8 mouse cellular contexts compared by ENCODE assay signal in genomic region chr9:27192761-27193591, GRCm38 (mm10). TPM values are rescaled to one million over a fixed set of nuclear protein-coding genes. Genes with fewer than 3 reads are reported as not detected.
DNase-seq lines count a peak whose midpoint lies in the region; ATAC-seq and TF ChIP-seq lines count a peak whose summit lies in the region.

No protein-coding gene starts in this region.

- no peak for DNase-seq in kidney, adult 18-20 months
- no peak for DNase-seq in forebrain, embryonic 10.5 days (ENCODE audit: extremely low spot score, low spot score)
- no peak for DNase-seq in hindbrain, embryonic 10.5 days (ENCODE audit: low spot score)
- DNase-seq in layer of hippocampus, postnatal 14 days (ENCODE audit: low spot score in 2 of 2), result no peak
- no peak for DNase-seq in gastrocnemius, postnatal 36 days
- DNase-seq in retina, embryonic 14.5 days (ENCODE audit: low spot score), result no peak

- H3K27me3 ChIP-seq in kidney, embryonic 16.5 days (ENCODE audit: insufficient read depth, low read length), result no peaks in the 10 kb centered on the region
- 0 out of 2 replicates have a peak, but pooled peaks cover 14% of the 10 kb centered on the region for H3K27me3 ChIP-seq in forebrain, embryonic 10.5 days (ENCODE audit: poor library complexity, severe bottlenecking)
- peaks cover 7% of the 10 kb centered on the region; the same call in 1 of the 2 replicates for H3K27me3 ChIP-seq in hindbrain, embryonic 10.5 days (ENCODE audit: insufficient read depth, poor library complexity, severe bottlenecking)
- H3K27me3 ChIP-seq in myocyte (ENCODE audit: control insufficient read depth, insufficient read depth, insufficient read length), result no peaks in the 10 kb centered on the region

- 0 out of 2 replicates have a peak, but pooled peaks have one; percentile 12 for ATAC-seq in kidney, embryonic 16.5 days (ENCODE audit: low FRiP score, low TSS enrichment)

- H3K27ac ChIP-seq in kidney, embryonic 16.5 days (ENCODE audit: low read length), result 0 out of 2 replicates have a peak overlapping the region, but pooled peaks have one; percentile 73
- peak overlapping the region; percentile 79 for H3K27ac ChIP-seq in forebrain, embryonic 10.5 days
- H3K27ac ChIP-seq in hindbrain, embryonic 10.5 days, result peak overlapping the region; percentile 72

- H3ac ChIP-seq in myocyte (ENCODE audit: control insufficient read depth, insufficient read length), result no peak overlapping the region

- H3K9me3 ChIP-seq in kidney, embryonic 16.5 days (ENCODE audit: low read length), result no peaks in the 10 kb centered on the region
- no peaks in the 10 kb centered on the region for H3K9me3 ChIP-seq in forebrain, embryonic 10.5 days
- H3K9me3 ChIP-seq in hindbrain, embryonic 10.5 days, result no peaks in the 10 kb centered on the region

- peaks cover 20% of the 10 kb centered on the region for H3K4me1 ChIP-seq in kidney, embryonic 16.5 days (ENCODE audit: insufficient read depth, low read length)
- peaks cover 28% of the 10 kb centered on the region for H3K4me1 ChIP-seq in forebrain, embryonic 10.5 days
- peaks cover 33% of the 10 kb centered on the region for H3K4me1 ChIP-seq in hindbrain, embryonic 10.5 days (replicated peaks)

- no peak overlapping the region for H3K4me3 ChIP-seq in kidney, embryonic 16.5 days (ENCODE audit: low read length)
- peak overlapping the region; percentile 44; the same call in 1 of the 2 replicates for H3K4me3 ChIP-seq in forebrain, embryonic 10.5 days
- no peak overlapping the region for H3K4me3 ChIP-seq in hindbrain, embryonic 10.5 days
- no peak overlapping the region for H3K4me3 ChIP-seq in myocyte

- H3K36me3 ChIP-seq in kidney, embryonic 16.5 days (ENCODE audit: insufficient read depth, low read length), result no peaks in the 10 kb centered on the region
- H3K36me3 ChIP-seq in forebrain, embryonic 10.5 days (replicated peaks), result no peaks in the 10 kb centered on the region
- no peaks in the 10 kb centered on the region for H3K36me3 ChIP-seq in hindbrain, embryonic 10.5 days
- no peaks in the 10 kb centered on the region for H3K36me3 ChIP-seq in myocyte (ENCODE audit: control insufficient read depth, insufficient read depth)

- 47% methylated on average over 10 of the region's 10 CpGs for WGBS in kidney, embryonic 16.5 days
- 65% methylated on average over 10 of the region's 10 CpGs for WGBS in forebrain, embryonic 10.5 days
- WGBS in hindbrain, embryonic 10.5 days, result 69% methylated on average over 10 of the region's 10 CpGs

- H3K9ac ChIP-seq in kidney, embryonic 16.5 days (replicated peaks; ENCODE audit: low read length), result no peak overlapping the region

- TF ChIP-seq POLR2A in myocyte (IDR thresholded peaks at IDR 0.05; ENCODE audit: insufficient read length, low read depth), result no peak

- intact Hi-C loops in gastrocnemius, postnatal 36 days (cut with DNase I), result no loop called here

- H3K4me2 ChIP-seq in kidney, embryonic 16.5 days (replicated peaks; ENCODE audit: low read depth, low read length), result no peak overlapping the region
- peak overlapping the region; percentile 83 for H3K4me2 ChIP-seq in myocyte (ENCODE audit: low read depth)

- no peaks in the 10 kb centered on the region for H3K79me2 ChIP-seq in myocyte (ENCODE audit: control insufficient read depth, insufficient read depth)

TF ChIP-seq in myocyte, 11 proteins besides CTCF, POLR2A, EP300 and RAD21:
- TF ChIP-seq REST (IDR thresholded peaks at IDR 0.05; ENCODE audit: insufficient read depth, insufficient read length) (no peak), USF1 (IDR thresholded peaks at IDR 0.05; ENCODE audit: low read depth) (no peak), TCF3 (IDR thresholded peaks at IDR 0.05; ENCODE audit: insufficient read length, low read depth) (no peak), POLR2AphosphoS2 (IDR thresholded peaks at IDR 0.05; ENCODE audit: insufficient read length, low read depth) (no peak), CEBPB (IDR thresholded peaks at IDR 0.05; ENCODE audit: insufficient read depth, poor library complexity, severe bottlenecking) (no peak), TCF12 (IDR thresholded peaks at IDR 0.05; ENCODE audit: insufficient read depth, poor library complexity, severe bottlenecking) (no peak), SRF (IDR thresholded peaks at IDR 0.05; ENCODE audit: control insufficient read depth, insufficient read length, low read depth) (no peak), MYOD1 (IDR thresholded peaks at IDR 0.05; ENCODE audit: control insufficient read depth in 1 of 3, insufficient read length in 2 of 3, low read depth in 2 of 3) (no peak), MAX (IDR thresholded peaks at IDR 0.05; ENCODE audit: low read depth) (no peak), E2F4 (IDR thresholded peaks at IDR 0.05; ENCODE audit: insufficient read depth) (no peak), MYOG (IDR thresholded peaks at IDR 0.05; ENCODE audit: control insufficient read depth in 1 of 3, insufficient read depth in 1 of 3, insufficient read length in 2 of 3, low read depth in 2 of 3) (no peak)
TF ChIP-seq in myocyte: peak in this region for 0.

RNA-seq across cellular contexts. Expression of gene Jam3, which starts 37.8 kb away (rescaled TPM):
- 81.5 TPM in 2 replicates for polyA plus RNA-seq in kidney, embryonic 16.5 days (2015; fragmentation: Nextera tagmentation; extraction: Ambion mirVana)
- polyA plus RNA-seq in forebrain, embryonic 10.5 days (2016; fragmentation: Nextera tagmentation; extraction: Ambion mirVana), result 146 and 150 TPM in 2 replicates
- 133 TPM in 2 replicates for polyA plus RNA-seq in hindbrain, embryonic 10.5 days (2016; fragmentation: Nextera tagmentation; extraction: Ambion mirVana)
- polyA plus RNA-seq in myocyte (2012; fragmentation: generic; extraction: Trizol), result 22.9 TPM
- 10 to 100 TPM; 30.1 to 31.3 TPM for total RNA-seq in layer of hippocampus, postnatal 14 days (2021)
- 1 to 10 TPM; 7.1 to 8.2 TPM for total RNA-seq in gastrocnemius, postnatal 36 days (2021)
